8 mouse cellular contexts compared by ENCODE assay signal in the genomic region with DNA sequence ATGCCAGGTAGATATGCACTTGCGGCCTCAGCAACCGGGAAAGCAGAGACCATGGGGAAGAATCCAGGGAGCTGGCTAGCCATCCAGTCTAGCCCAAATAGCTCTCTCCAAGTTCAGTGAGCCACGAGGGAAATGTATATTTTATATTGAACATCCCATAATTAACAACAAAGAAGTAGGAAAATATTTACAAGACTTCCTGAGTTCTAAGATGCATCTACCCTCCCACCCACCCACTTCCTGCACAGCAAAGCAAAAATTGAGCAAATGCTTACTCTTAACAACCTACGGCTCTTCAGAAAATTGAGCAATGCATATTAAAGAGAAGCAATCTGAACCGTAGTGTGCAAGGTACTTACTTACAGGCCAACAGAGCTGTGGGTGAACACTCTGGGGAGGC. TPM values are rescaled to one million over a fixed set of nuclear protein-coding genes. Genes with fewer than 3 reads are reported as not detected.
A peak's percentile ranks its signal among the peaks of the same experiment; 100 is the strongest.
DNase-seq lines count a peak whose midpoint lies in the region; ATAC-seq lines count a peak whose summit lies in the region.

No protein-coding gene starts in this region.

- no peaks in the 10 kb centered on the region for H3K9me3 ChIP-seq in heart, embryonic 10.5 days
- no peaks in the 10 kb centered on the region for H3K9me3 ChIP-seq in hindbrain, embryonic 10.5 days

- peaks cover 45% of the 10 kb centered on the region for H3K79me2 ChIP-seq in macrophage (ENCODE audit: inconsistent target)

- intact Hi-C loops in gastrocnemius, postnatal 14 days (cut with DNase I; ENCODE audit: low total_unique reads) = loop anchor here (5.0 kb wide), 1 partner anchor 248 kb away; no protein-coding TSS in a partner anchor

- H3K4me1 ChIP-seq in heart, embryonic 10.5 days = peaks cover 34% of the 10 kb centered on the region
- peaks cover 48% of the 10 kb centered on the region for H3K4me1 ChIP-seq in hindbrain, embryonic 10.5 days (replicated peaks)

- DNase-seq in heart, embryonic 10.5 days (ENCODE audit: low spot score) = no peak
- DNase-seq in heart, adult 8-10 months (ENCODE audit: low spot score) = no peak
- peak; percentile 58 for DNase-seq in CD4-positive helper T cell, adult 2 months (ENCODE audit: low read depth, low spot score)
- DNase-seq in hindbrain, embryonic 10.5 days (ENCODE audit: low spot score) = no peak
- no peak for DNase-seq in cerebellum, adult 18-20 months
- DNase-seq in gastrocnemius, postnatal 14 days = no peak

- H3K27ac ChIP-seq in heart, embryonic 10.5 days = peak overlapping the region; percentile 99
- H3K27ac ChIP-seq in hindbrain, embryonic 10.5 days = peak overlapping the region; percentile 97
- peak overlapping the region; percentile 94 for H3K27ac ChIP-seq in macrophage

- ATAC-seq in monocyte, adult 5-6 weeks (replicated peaks; ENCODE audit: insufficient number of reproducible peaks, low FRiP score, low TSS enrichment, poor library complexity, severe bottlenecking) = no peak

- peak overlapping the region; percentile 90 for H3K4me3 ChIP-seq in heart, embryonic 10.5 days
- peak overlapping the region; percentile 94 for H3K4me3 ChIP-seq in hindbrain, embryonic 10.5 days
- no peak overlapping the region; the same call in 1 of the 2 replicates for H3K4me3 ChIP-seq in macrophage (ENCODE audit: inconsistent target)

- H3K27me3 ChIP-seq in heart, embryonic 10.5 days (ENCODE audit: insufficient read depth, poor library complexity, severe bottlenecking) = no peaks in the 10 kb centered on the region
- H3K27me3 ChIP-seq in hindbrain, embryonic 10.5 days (ENCODE audit: insufficient read depth, poor library complexity, severe bottlenecking) = no peaks in the 10 kb centered on the region

- H3K36me3 ChIP-seq in heart, embryonic 10.5 days = peaks cover 22% of the 10 kb centered on the region
- H3K36me3 ChIP-seq in hindbrain, embryonic 10.5 days = peaks cover 22% of the 10 kb centered on the region
- 0 out of 2 replicates have a peak, but pooled peaks cover 5% of the 10 kb centered on the region for H3K36me3 ChIP-seq in macrophage (ENCODE audit: inconsistent target)

- WGBS in heart, embryonic 10.5 days = 85% methylated on average over 5 of the region's 5 CpGs
- WGBS in hindbrain, embryonic 10.5 days = 89% methylated on average over 5 of the region's 5 CpGs
- WGBS in macrophage (ENCODE audit: missing documents) = 52% methylated on average over 4 of the region's 5 CpGs

RNA-seq across cellular contexts. Expression of a gene that starts 0.8 kb away (rescaled TPM):
- polyA plus RNA-seq in heart, embryonic 10.5 days (2016; fragmentation: Nextera tagmentation; extraction: Ambion mirVana) = 147 and 188 TPM in 2 replicates
- 10 to 100 TPM; 36.5 to 43.8 (median 37.3) TPM for total RNA-seq in heart, adult 8-10 months (2022)
- polyA plus RNA-seq in hindbrain, embryonic 10.5 days (2016; fragmentation: Nextera tagmentation; extraction: Ambion mirVana) = 173 and 211 TPM in 2 replicates
- 10 to 100 TPM in 10 of 26 experiments, 1 to 10 TPM in 14, not detected in 2; 2.3 to 18.1 (median 7.2) TPM for total RNA-seq in macrophage (2018; cell fraction: chromatin; rRNA removed)
- total RNA-seq in macrophage (2018; cell fraction: cytosol; rRNA removed) = 10 to 100 TPM in 23 of 26 experiments, 1 to 10 TPM in 3; 8.2 to 23.2 (median 14.9) TPM
- total RNA-seq in macrophage (2018; cell fraction: nucleus; rRNA removed) = 10 to 100 TPM in 8 of 26 experiments, 1 to 10 TPM in 18; 1.3 to 21.1 (median 5.9) TPM
- 10.6 to 36.8 TPM (median 15.8 TPM) in 3 replicates for polyA plus RNA-seq in macrophage (2018)
- total RNA-seq in gastrocnemius, postnatal 14 days (2021) = 1 to 10 TPM; 8.4 to 9.7 TPM
- total RNA-seq in monocyte, adult 5-6 weeks (2017) = 12.7 to 24.2 TPM (median 17.9 TPM) in 3 replicates

RNA-seq across cellular contexts. Expression of a gene that starts 3.8 kb away (rescaled TPM):
- 79.2 and 94.0 TPM in 2 replicates for polyA plus RNA-seq in heart, embryonic 10.5 days (2016; fragmentation: Nextera tagmentation; extraction: Ambion mirVana)
- 100 to 1,000 TPM; 294 to 476 (median 372) TPM for total RNA-seq in heart, adult 8-10 months (2022)
- polyA plus RNA-seq in hindbrain, embryonic 10.5 days (2016; fragmentation: Nextera tagmentation; extraction: Ambion mirVana) = 58.7 and 68.6 TPM in 2 replicates
- total RNA-seq in macrophage (2018; cell fraction: chromatin; rRNA removed) = 10 to 100 TPM; 15.1 to 78.1 (median 48.7) TPM
- 100 to 1,000 TPM in 23 of 26 experiments, 10 to 100 TPM in 3; 92.9 to 134 (median 118) TPM for total RNA-seq in macrophage (2018; cell fraction: cytosol; rRNA removed)
- total RNA-seq in macrophage (2018; cell fraction: nucleus; rRNA removed) = 10 to 100 TPM; 36.8 to 89.3 (median 56.1) TPM
- polyA plus RNA-seq in macrophage (2018) = 108 to 138 TPM (median 122 TPM) in 3 replicates
- total RNA-seq in gastrocnemius, postnatal 14 days (2021) = 100 to 1,000 TPM; 115 TPM
- 67.0 to 84.4 TPM (median 75.3 TPM) in 3 replicates for total RNA-seq in monocyte, adult 5-6 weeks (2017)

RNA-seq across cellular contexts. Expression of a gene that starts 26.8 kb away (rescaled TPM):
- polyA plus RNA-seq in heart, embryonic 10.5 days (2016; fragmentation: Nextera tagmentation; extraction: Ambion mirVana) = 18.0 and 23.3 TPM in 2 replicates
- 1 to 10 TPM; 3.2 to 9.5 (median 4.4) TPM for total RNA-seq in heart, adult 8-10 months (2022)
- polyA plus RNA-seq in hindbrain, embryonic 10.5 days (2016; fragmentation: Nextera tagmentation; extraction: Ambion mirVana) = 3.0 and 5.6 TPM in 2 replicates
- total RNA-seq in macrophage (2018; cell fraction: chromatin; rRNA removed) = under 1 TPM in 12 of 26 experiments, not detected in 14; 0.06 to 0.21 (median 0.11) TPM
- total RNA-seq in macrophage (2018; cell fraction: cytosol; rRNA removed) = under 1 TPM in 1 of 26 experiments, not detected in 25; 0.05 TPM
- total RNA-seq in macrophage (2018; cell fraction: nucleus; rRNA removed) = under 1 TPM in 3 of 26 experiments, not detected in 23; 0.06 to 0.13 (median 0.08) TPM
- not detected in 3 replicates for polyA plus RNA-seq in macrophage (2018)
- under 1 TPM; 0.07 to 0.39 TPM for total RNA-seq in gastrocnemius, postnatal 14 days (2021)
- total RNA-seq in monocyte, adult 5-6 weeks (2017) = 2.1 TPM in 1 of 3 replicates, not detected in the others

RNA-seq across cellular contexts. Expression of a gene that starts 52.7 kb away (rescaled TPM):
- 1.9 and 2.6 TPM in 2 replicates for polyA plus RNA-seq in heart, embryonic 10.5 days (2016; fragmentation: Nextera tagmentation; extraction: Ambion mirVana)
- total RNA-seq in heart, adult 8-10 months (2022) = 10 to 100 TPM; 17.9 to 22.9 (median 21.4) TPM
- polyA plus RNA-seq in hindbrain, embryonic 10.5 days (2016; fragmentation: Nextera tagmentation; extraction: Ambion mirVana) = 0.71 and 1.1 TPM in 2 replicates
- total RNA-seq in macrophage (2018; cell fraction: chromatin; rRNA removed) = not detected
- under 1 TPM in 13 of 26 experiments, not detected in 13; 0.04 to 0.28 (median 0.09) TPM for total RNA-seq in macrophage (2018; cell fraction: cytosol; rRNA removed)
- under 1 TPM in 4 of 26 experiments, not detected in 22; 0.24 to 0.47 (median 0.38) TPM for total RNA-seq in macrophage (2018; cell fraction: nucleus; rRNA removed)
- 0.22 TPM in 1 of 3 replicates, not detected in the others for polyA plus RNA-seq in macrophage (2018)
- 10 to 100 TPM; 25.4 to 37.9 TPM for total RNA-seq in gastrocnemius, postnatal 14 days (2021)
- total RNA-seq in monocyte, adult 5-6 weeks (2017) = 16.9 to 37.3 TPM (median 22.0 TPM) in 3 replicates
